9 mouse cellular contexts compared by ENCODE assay signal in the genomic region with DNA sequence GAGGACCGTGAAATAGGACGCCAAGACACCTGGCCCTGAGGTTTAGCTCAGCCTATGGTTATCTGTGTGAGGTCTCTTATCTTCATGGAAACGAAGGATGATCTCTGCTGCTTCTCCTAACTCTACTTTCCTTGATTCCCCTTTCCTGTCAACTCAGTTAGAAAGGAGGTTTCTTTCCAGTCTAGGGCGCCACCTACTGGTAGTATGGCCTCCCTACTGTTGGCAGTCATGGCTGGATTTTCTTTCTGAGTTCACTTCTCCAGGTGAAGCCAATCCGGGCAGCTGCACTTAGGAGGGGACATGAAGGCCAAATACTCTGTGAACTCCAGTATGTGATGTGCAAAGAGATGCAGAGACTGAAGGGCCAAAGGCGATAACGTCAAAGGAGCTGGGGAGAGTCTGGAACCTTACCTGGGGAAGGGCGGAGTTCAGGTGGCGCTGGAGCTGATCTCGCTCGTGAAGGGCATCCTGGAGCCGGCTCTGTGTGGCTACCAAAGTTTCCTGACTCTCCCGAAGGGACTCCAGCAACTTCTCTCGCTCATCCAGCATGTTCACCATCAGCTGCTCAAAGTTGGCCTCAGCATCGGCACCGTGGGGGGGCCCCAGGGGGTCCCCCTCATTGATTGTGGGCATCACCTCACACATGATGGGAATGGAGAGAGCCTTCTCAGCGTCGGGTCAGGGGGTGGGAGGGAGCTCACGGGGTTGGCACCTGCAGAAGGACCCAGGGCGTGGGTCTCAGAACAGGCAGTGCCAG. TPM values are rescaled to one million over a fixed set of nuclear protein-coding genes. Genes with fewer than 3 reads are reported as not detected.
A peak's percentile ranks its signal among the peaks of the same experiment; 100 is the strongest.
DNase-seq lines count a peak whose midpoint lies in the region; ATAC-seq and TF ChIP-seq lines count a peak whose summit lies in the region.
"Had no signal": no experiment of that assay in that cellular context is flagged by ENCODE, and none has a peak within 500 bp of the region (broad histone marks: within the 10 kb centered on the region; RNA-seq: fewer than 3 reads in every experiment).

No protein-coding gene starts in this region.

- TF ChIP-seq CTCF in E14TG2a.4 (conservative IDR thresholded peaks at IDR 0.05; ENCODE audit: low read length) = peak; percentile 98
- TF ChIP-seq CTCF in bone marrow, adult 2 months (IDR thresholded peaks at IDR 0.05; ENCODE audit: control insufficient read depth, insufficient read depth, low read length) = peak; percentile 69
- TF ChIP-seq CTCF in heart, postnatal 0 days (IDR thresholded peaks at IDR 0.05; ENCODE audit: low read depth) = peak; percentile 96
- TF ChIP-seq CTCF in layer of hippocampus, adult 2 months (conservative IDR thresholded peaks at IDR 0.05) = peak; percentile 95
- TF ChIP-seq CTCF in lung, postnatal 0 days (IDR thresholded peaks at IDR 0.05) = peak; percentile 97

- H3K9me3 ChIP-seq in E14TG2a.4 (ENCODE audit: low read length) = no peaks in the 10 kb centered on the region
- no peaks in the 10 kb centered on the region for H3K9me3 ChIP-seq in heart, postnatal 0 days (replicated peaks; ENCODE audit: control insufficient read depth, low read length)
- H3K9me3 ChIP-seq in lung, postnatal 0 days (ENCODE audit: low read length) = no peaks in the 10 kb centered on the region

- no peaks in the 10 kb centered on the region for H3K27me3 ChIP-seq in E14TG2a.4 (ENCODE audit: insufficient read depth, low read length)
- H3K27me3 ChIP-seq in heart, postnatal 0 days (ENCODE audit: control insufficient read depth, insufficient read depth, low read length) = no peaks in the 10 kb centered on the region
- H3K27me3 ChIP-seq in lung, postnatal 0 days (replicated peaks; ENCODE audit: insufficient read depth, low read length) = no peaks in the 10 kb centered on the region

- H3K4me2 ChIP-seq in heart, postnatal 0 days (ENCODE audit: low read depth, low read length) = peak overlapping the region; percentile 50
- no peak overlapping the region for H3K4me2 ChIP-seq in lung, postnatal 0 days (replicated peaks; ENCODE audit: low read depth, low read length)

- H3K9ac ChIP-seq in heart, postnatal 0 days (replicated peaks; ENCODE audit: low read depth, low read length) = no peak overlapping the region; the same call in 1 of the 2 replicates
- no peak overlapping the region for H3K9ac ChIP-seq in lung, postnatal 0 days (replicated peaks; ENCODE audit: low read depth)

- TF ChIP-seq EP300 in heart, postnatal 0 days (IDR thresholded peaks at IDR 0.05; ENCODE audit: low read depth) = no peak
- TF ChIP-seq EP300 in lung, postnatal 0 days (IDR thresholded peaks at IDR 0.05) = no peak

- DNase-seq in heart, postnatal 0 days (ENCODE audit: low spot score) = peak; percentile 66
- DNase-seq in layer of hippocampus, adult 2 months (ENCODE audit: low spot score in 2 of 2) = peak; percentile 74 to 90
- peak; percentile 84 for DNase-seq in lung, postnatal 0 days (ENCODE audit: low spot score)
- DNase-seq in ovary, postnatal 10 days (ENCODE audit: low spot score) = peak; percentile 69
- DNase-seq in thymus, postnatal 10 days (ENCODE audit: low spot score in 2 of 2) = peak; percentile 43 to 80

- TF ChIP-seq POLR2A in bone marrow, adult 2 months (IDR thresholded peaks at IDR 0.05; ENCODE audit: borderline replicate concordance, control insufficient read depth, low read depth, low read length) = no peak

- H3K4me1 ChIP-seq in E14TG2a.4 (replicated peaks; ENCODE audit: low read depth, low read length) = peaks cover 56% of the 10 kb centered on the region
- no peaks in the 10 kb centered on the region for H3K4me1 ChIP-seq in bone marrow, adult 2 months (ENCODE audit: control insufficient read depth, insufficient read depth, low read length)
- H3K4me1 ChIP-seq in heart, postnatal 0 days (ENCODE audit: control insufficient read depth, insufficient read depth) = peaks cover 45% of the 10 kb centered on the region
- peaks cover 8% of the 10 kb centered on the region; the same call in 1 of the 2 replicates for H3K4me1 ChIP-seq in lung, postnatal 0 days (ENCODE audit: insufficient read depth, low read depth, low read length)

- WGBS in bone marrow, adult 2 months = 40% methylated on average over 20 of the region's 20 CpGs
- WGBS in heart, postnatal 0 days = 47% methylated on average over 20 of the region's 20 CpGs
- 47% methylated on average over 20 of the region's 20 CpGs for WGBS in lung, postnatal 0 days

- peak; percentile 59 for ATAC-seq in erythroblast, adult 5-6 weeks (replicated peaks; ENCODE audit: low FRiP score, poor library complexity, severe bottlenecking)
- no peak for ATAC-seq in heart, postnatal 0 days (ENCODE audit: insufficient read depth, low read depth)
- peak; percentile 36; the same call in 1 of the 2 replicates for ATAC-seq in lung, postnatal 0 days

- H3K27ac ChIP-seq in bone marrow, adult 2 months (ENCODE audit: control insufficient read depth, insufficient read depth, low read depth, low read length, poor library complexity) = no peak overlapping the region; the same call in 1 of the 2 replicates
- peak overlapping the region; percentile 87 for H3K27ac ChIP-seq in heart, postnatal 0 days (ENCODE audit: low read depth)
- peak overlapping the region; percentile 73 for H3K27ac ChIP-seq in layer of hippocampus, adult 2 months
- no peak overlapping the region for H3K27ac ChIP-seq in lung, postnatal 0 days (ENCODE audit: low read length)

- no peak overlapping the region for H3K4me3 ChIP-seq in E14TG2a.4 (replicated peaks; ENCODE audit: low read length)
- no peak overlapping the region for H3K4me3 ChIP-seq in bone marrow, adult 2 months (replicated peaks; ENCODE audit: control insufficient read depth, low read depth, low read length)
- no peak overlapping the region for H3K4me3 ChIP-seq in heart, postnatal 0 days (ENCODE audit: low read depth, low read length)
- H3K4me3 ChIP-seq in layer of hippocampus, adult 2 months = no peak overlapping the region; the same call in 1 of the 2 replicates
- H3K4me3 ChIP-seq in lung, postnatal 0 days (ENCODE audit: low read depth, low read length) = no peak overlapping the region

- H3K36me3 ChIP-seq in E14TG2a.4 (ENCODE audit: insufficient read depth, low read length) = peaks cover 7% of the 10 kb centered on the region; the same call in 1 of the 2 replicates
- 0 out of 2 replicates have a peak, but pooled peaks cover under 1% of the 10 kb centered on the region for H3K36me3 ChIP-seq in heart, postnatal 0 days (replicated peaks; ENCODE audit: control insufficient read depth, insufficient read depth, low read length)
- H3K36me3 ChIP-seq in lung, postnatal 0 days (ENCODE audit: insufficient read depth, low read length) = no peaks in the 10 kb centered on the region

RNA-seq across cellular contexts. Expression of a gene that starts 0.7 kb away (rescaled TPM):
- 3.3 and 9.3 TPM in 2 replicates for polyA plus RNA-seq in bone marrow, adult 2 months (2011; ENCODE audit: insufficient read depth, insufficient read length, low replicate concordance, missing spikeins)
- total RNA-seq in erythroblast, adult 5-6 weeks (2015; ENCODE audit: low replicate concordance) = 2.1 and 4.2 TPM in 2 replicates
- total RNA-seq in erythroblast, adult 5-6 weeks (2017; ENCODE audit: low replicate concordance) = 2.8 and 3.8 TPM in 2 replicates
- total RNA-seq in heart, postnatal 0 days (2014; rRNA removed; ENCODE audit: low replicate concordance) = 5.2 and 12.3 TPM in 2 replicates
- polyA plus RNA-seq in heart, postnatal 0 days (2015; fragmentation: Nextera tagmentation; extraction: Ambion mirVana) = 6.2 and 6.4 TPM in 2 replicates
- total RNA-seq in layer of hippocampus, adult 2 months (2021) = 10 to 100 TPM; 71.9 to 79.7 TPM
- 4.5 TPM in 2 replicates for polyA plus RNA-seq in lung, postnatal 0 days (2015; fragmentation: Nextera tagmentation; extraction: Ambion mirVana)

RNA-seq across cellular contexts. Expression of a gene that starts 29.7 kb away (rescaled TPM):
- polyA plus RNA-seq in bone marrow, adult 2 months (2011; ENCODE audit: insufficient read depth, insufficient read length, low replicate concordance, missing spikeins) = 33.0 and 45.7 TPM in 2 replicates
- total RNA-seq in erythroblast, adult 5-6 weeks (2015; ENCODE audit: low replicate concordance) = 38.2 and 40.5 TPM in 2 replicates
- 54.1 and 54.4 TPM in 2 replicates for total RNA-seq in erythroblast, adult 5-6 weeks (2017; ENCODE audit: low replicate concordance)
- total RNA-seq in heart, postnatal 0 days (2014; rRNA removed; ENCODE audit: low replicate concordance) = 51.8 and 59.8 TPM in 2 replicates
- polyA plus RNA-seq in heart, postnatal 0 days (2015; fragmentation: Nextera tagmentation; extraction: Ambion mirVana) = 30.1 and 31.1 TPM in 2 replicates
- 10 to 100 TPM; 73.5 to 76.7 TPM for total RNA-seq in layer of hippocampus, adult 2 months (2021)
- 42.9 and 44.8 TPM in 2 replicates for polyA plus RNA-seq in lung, postnatal 0 days (2015; fragmentation: Nextera tagmentation; extraction: Ambion mirVana)

RNA-seq across cellular contexts. Expression of a gene that starts 42.3 kb away (rescaled TPM):
- not detected in 2 replicates for polyA plus RNA-seq in bone marrow, adult 2 months (2011; ENCODE audit: insufficient read depth, insufficient read length, low replicate concordance, missing spikeins)
- not detected in 2 replicates for total RNA-seq in erythroblast, adult 5-6 weeks (2015; ENCODE audit: low replicate concordance)
- total RNA-seq in erythroblast, adult 5-6 weeks (2017; ENCODE audit: low replicate concordance) = not detected in 2 replicates
- total RNA-seq in heart, postnatal 0 days (2014; rRNA removed; ENCODE audit: low replicate concordance) = not detected in 2 replicates
- 0.25 and 0.31 TPM in 2 replicates for polyA plus RNA-seq in heart, postnatal 0 days (2015; fragmentation: Nextera tagmentation; extraction: Ambion mirVana)
- not detected for total RNA-seq in layer of hippocampus, adult 2 months (2021)
- polyA plus RNA-seq in lung, postnatal 0 days (2015; fragmentation: Nextera tagmentation; extraction: Ambion mirVana) = not detected in 2 replicates
- total RNA-seq: hematopoietic stem cell, adult 5-6 weeks had no signal

RNA-seq across cellular contexts. Expression of a gene that starts 53.7 kb away (rescaled TPM):
- not detected in 2 replicates for polyA plus RNA-seq in bone marrow, adult 2 months (2011; ENCODE audit: insufficient read depth, insufficient read length, low replicate concordance, missing spikeins)
- total RNA-seq in erythroblast, adult 5-6 weeks (2015; ENCODE audit: low replicate concordance) = not detected in 2 replicates
- total RNA-seq in erythroblast, adult 5-6 weeks (2017; ENCODE audit: low replicate concordance) = not detected in 2 replicates
- not detected in 2 replicates for total RNA-seq in heart, postnatal 0 days (2014; rRNA removed; ENCODE audit: low replicate concordance)
- polyA plus RNA-seq in heart, postnatal 0 days (2015; fragmentation: Nextera tagmentation; extraction: Ambion mirVana) = not detected in 2 replicates
- not detected for total RNA-seq in layer of hippocampus, adult 2 months (2021)
- polyA plus RNA-seq in lung, postnatal 0 days (2015; fragmentation: Nextera tagmentation; extraction: Ambion mirVana) = 0.06 TPM in 1 of 2 replicates, not detected in the other
- total RNA-seq: hematopoietic stem cell, adult 5-6 weeks had no signal

Comparison
In these comparisons a context has a peak if more than half of its experiments do, and no peak if none do; other contexts are left out.
1. H3K27ac ChIP-seq: peak in heart, postnatal 0 days (single experiment) and layer of hippocampus, adult 2 months (single experiment); none in bone marrow, adult 2 months (single experiment) and lung, postnatal 0 days (single experiment).
2. Peak in every context shown above with its lines, with median percentiles within 50 percentile points of each other: CTCF ChIP-seq and DNase-seq.